Mouse (Mus musculus) cerebellum, adult 2 months (tissue): ENCODE data around the gene Dyrk2. TPM values are rescaled to one million over a fixed set of nuclear protein-coding genes. Genes with fewer than 3 reads are reported as not detected.

ENCODE experiments used
- DNase-seq, 2 experiments: peaks; one replicate each; pipeline ENCODE4 v3.0.0; 2021
- H3K27ac ChIP-seq: fragments of 200-500 bp; 2 replicates; pipeline ENCODE4 v1.5.1; 2012; ENCODE audit warnings: low read length, control low read depth, inconsistent platforms; ENCODE audit not compliant: insufficient read depth
- H3K27me3 ChIP-seq: fragments of 200-500 bp; 2 replicates; pipeline ENCODE4 v1.6.1; 2012; ENCODE audit warnings: inconsistent platforms, mild to moderate bottlenecking, low read length, moderate library complexity; ENCODE audit not compliant: control insufficient read depth, insufficient read depth
- H3K4me1 ChIP-seq: fragments of 200-500 bp; 2 replicates; pipeline ENCODE4 v1.6.1; 2011; ENCODE audit warnings: low read length; ENCODE audit not compliant: control insufficient read depth, insufficient read depth
- H3K4me3 ChIP-seq: fragments of 200-500 bp; replicated peaks from 2 replicates; pipeline ENCODE3; 2011; ENCODE audit warnings: mild to moderate bottlenecking, low read depth, low read length, control low read depth; ENCODE audit not compliant: insufficient read depth
- CTCF ChIP-seq: fragments of 200-500 bp; IDR thresholded peaks from 2 replicates; pipeline ENCODE4 v1.5.1; 2011; ENCODE audit warnings: low read depth, mild to moderate bottlenecking, control low read depth, low read length, moderate library complexity, borderline replicate concordance; ENCODE audit not compliant: insufficient read depth
- POLR2A ChIP-seq: fragments of 200-500 bp; IDR thresholded peaks from 2 replicates; pipeline ENCODE4 v1.6.1; 2011; ENCODE audit warnings: low read length, control low read depth, borderline replicate concordance; ENCODE audit not compliant: insufficient read depth
- WGBS: fragments of 180-500 bp; shearing (Covaris S2); methylation state at CpG from one replicate; pipeline ENCODE4 v1.1.7; 2018; 5-methylcytosine and 5-hydroxymethylcytosine counted together
- polyA plus RNA-seq: library from polyadenylated mRNA; depleted of rRNA; stranded (reverse); fragments of >200 nt; gene quantifications from 2 replicates; pipeline ENCODE4 v1.2.3, GENCODE M21; 2012

Dyrk2 gene
- polyA plus RNA-seq, 1 experiment, result 6.3 TPM

DNA sequence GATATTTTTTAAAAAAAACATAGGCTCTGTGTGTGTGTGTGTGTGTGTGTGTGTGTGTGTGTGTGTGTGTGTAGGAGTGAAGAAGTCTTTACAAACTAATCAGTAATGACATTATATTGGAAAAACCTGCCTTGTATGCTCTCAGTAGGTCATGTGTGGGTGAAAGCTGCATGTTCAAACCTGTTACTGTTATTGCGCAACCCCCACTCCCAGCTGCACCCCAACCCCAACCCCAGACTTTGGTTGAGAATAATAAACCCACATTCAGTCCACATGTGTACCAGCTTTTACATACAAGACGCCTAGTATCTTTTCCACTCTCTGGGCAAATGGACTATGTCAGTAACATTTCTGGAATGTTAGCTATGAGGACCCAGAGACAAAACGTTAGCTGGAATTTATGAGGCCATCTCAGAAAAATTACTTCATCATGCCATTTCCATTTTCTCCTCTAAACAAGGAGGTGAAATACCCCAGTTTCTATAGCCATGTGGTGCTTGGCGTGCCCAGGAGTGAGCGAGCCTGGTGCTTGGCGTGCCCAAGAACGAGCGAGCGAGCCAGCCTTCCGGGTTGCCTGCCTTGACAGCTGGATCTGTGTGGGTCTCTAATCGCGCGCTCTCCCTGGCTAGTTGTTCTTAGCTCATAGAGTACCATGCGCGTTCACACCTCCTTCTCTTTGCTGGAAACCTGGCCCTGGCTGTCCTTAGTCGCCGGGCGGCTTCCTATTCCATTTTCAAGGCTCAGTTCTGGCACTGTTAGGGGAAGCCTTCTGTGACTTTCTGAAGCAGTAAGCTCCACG, 30.5 kb downstream of the Dyrk2 start:
- TF ChIP-seq POLR2A, result no peak
- TF ChIP-seq CTCF, result no peak
- no peaks in the 10 kb centered on the region for H3K4me1 ChIP-seq
- no peaks in the 10 kb centered on the region for H3K27me3 ChIP-seq
- WGBS, result 91% methylated on average over 19 of the region's 19 CpGs
- no peak overlapping the region for H3K27ac ChIP-seq
- DNase-seq, result no peak
- H3K4me3 ChIP-seq, result no peak overlapping the region

- Histone ChIP-seq H3K4me3 (no peak overlapping the region), H3K27ac (no peak overlapping the region), H3K4me1 (no peaks in the 10 kb centered on the region), H3K27me3 (no peaks in the 10 kb centered on the region)
- no peak for DNase-seq
- no peak for TF ChIP-seq POLR2A
- TF ChIP-seq CTCF, result no peak
- WGBS, result 53% methylated on average over 8 of the region's 8 CpGs
Measured at GRCm38 (mm10) chr10:118837636-118838035, 32.4 kb downstream of the Dyrk2 start.

GRCm38 (mm10) chr10:118831190-118831589, 38.8 kb downstream of the Dyrk2 start:
- DNase-seq, result no peak
- Histone ChIP-seq H3K27me3 (no peaks in the 10 kb centered on the region), H3K4me3 (no peak overlapping the region), H3K4me1 (no peaks in the 10 kb centered on the region), H3K27ac (no peak overlapping the region)
- 85% methylated on average over 8 of the region's 8 CpGs for WGBS
- no peak for TF ChIP-seq POLR2A

GRCm38 (mm10) chr10:118829641-118830040, 40.4 kb downstream of the Dyrk2 start:
- TF ChIP-seq POLR2A, result no peak
- TF ChIP-seq CTCF, result no peak
- Histone ChIP-seq H3K27ac (no peak overlapping the region), H3K4me1 (no peaks in the 10 kb centered on the region), H3K4me3 (no peak overlapping the region), H3K27me3 (no peaks in the 10 kb centered on the region)
- WGBS, result 89% methylated on average over 2 of the region's 2 CpGs
- DNase-seq, result no peak

DNA sequence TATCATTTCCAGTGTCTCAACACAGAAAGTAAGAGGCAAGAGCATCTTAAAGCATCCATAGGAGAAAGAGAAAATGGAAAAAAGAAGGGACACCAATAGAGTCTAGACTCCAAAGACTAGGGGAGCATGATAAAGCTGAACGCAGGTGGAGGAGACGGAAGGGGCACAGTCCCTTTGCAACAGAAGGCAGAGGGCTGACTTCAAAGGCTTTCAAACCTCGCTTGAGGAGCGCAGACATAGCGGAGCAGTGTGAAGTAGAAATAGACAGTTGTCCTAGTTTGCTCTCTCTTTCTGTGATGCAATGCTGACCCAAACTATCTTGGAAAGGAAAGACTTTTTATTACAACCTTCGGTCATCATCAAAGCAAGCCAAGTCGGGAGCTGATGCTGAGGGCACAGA, 42.9 kb downstream of the Dyrk2 start:
- Histone ChIP-seq H3K27me3 (no peaks in the 10 kb centered on the region), H3K27ac (no peak overlapping the region), H3K4me3 (no peak overlapping the region), H3K4me1 (no peaks in the 10 kb centered on the region)
- 96% methylated on average over 7 of the region's 7 CpGs for WGBS
- TF ChIP-seq CTCF (no peak), POLR2A (no peak)
- no peak for DNase-seq

DNA sequence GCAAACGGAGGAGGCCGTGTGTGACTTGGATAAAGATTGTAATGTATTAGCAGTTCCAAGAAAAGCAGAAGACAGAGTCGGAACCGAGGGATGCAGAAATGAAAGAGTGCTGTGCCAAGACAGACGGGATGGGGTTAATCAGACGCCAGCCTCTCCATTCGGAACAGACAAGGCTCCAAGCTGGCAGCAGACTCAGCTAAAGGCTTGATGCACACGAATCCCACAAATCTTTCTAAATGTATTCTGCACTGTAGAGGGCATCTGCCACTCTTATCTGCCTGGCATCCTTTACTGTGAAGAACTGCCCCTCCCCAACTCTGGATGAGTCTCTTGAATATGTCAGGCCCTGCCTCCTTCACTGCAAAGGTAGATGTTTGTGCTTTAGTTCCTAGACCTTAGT, 45.2 kb downstream of the Dyrk2 start:
- TF ChIP-seq CTCF, result no peak
- TF ChIP-seq POLR2A, result no peak
- no peak overlapping the region for H3K4me3 ChIP-seq
- 20% methylated on average over 8 of the region's 8 CpGs for WGBS
- 0 out of 2 replicates have a peak, but pooled peaks cover 2% of the 10 kb centered on the region for H3K4me1 ChIP-seq
- H3K27ac ChIP-seq, result no peak overlapping the region
- H3K27me3 ChIP-seq, result no peaks in the 10 kb centered on the region
- DNase-seq, result no peak

- H3K27me3 ChIP-seq, result no peaks in the 10 kb centered on the region
- H3K27ac ChIP-seq, result no peak overlapping the region
- TF ChIP-seq CTCF, result no peak
- no peak for TF ChIP-seq POLR2A
- H3K4me1 ChIP-seq, result 0 out of 2 replicates have a peak, but pooled peaks cover 2% of the 10 kb centered on the region
- DNase-seq, result peak in 1 of 2 experiments; percentile 34
- H3K4me3 ChIP-seq, result no peak overlapping the region
- WGBS, result 23% methylated on average over 7 of the region's 7 CpGs
Measured at GRCm38 (mm10) chr10:118820901-118821300, 49.1 kb downstream of the Dyrk2 start.

DNA sequence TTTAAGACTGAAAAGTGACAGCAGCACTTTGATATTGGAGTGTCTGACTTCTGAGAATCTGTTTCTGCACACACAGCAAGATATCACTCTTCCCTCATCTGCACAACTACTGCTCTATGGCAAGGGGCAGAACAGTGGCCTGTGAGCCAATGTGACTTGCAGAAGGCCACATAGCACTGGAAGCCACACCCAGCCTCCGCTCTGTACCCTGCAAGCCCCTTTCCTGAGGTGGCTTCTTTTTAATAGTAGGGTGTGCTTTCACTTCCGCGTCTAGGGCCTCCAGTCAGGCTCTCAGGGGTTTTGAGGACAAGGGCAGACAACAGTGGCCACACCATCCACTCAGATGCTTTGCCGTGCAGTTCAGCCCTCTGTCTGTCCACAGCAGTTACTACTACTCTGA, 50.2 kb downstream of the Dyrk2 start:
- H3K27ac ChIP-seq, result no peak overlapping the region
- no peak for DNase-seq
- WGBS, result 80% methylated on average over 4 of the region's 4 CpGs
- no peaks in the 10 kb centered on the region for H3K27me3 ChIP-seq
- 0 out of 2 replicates have a peak, but pooled peaks cover 2% of the 10 kb centered on the region for H3K4me1 ChIP-seq
- no peak for TF ChIP-seq POLR2A
- no peak for TF ChIP-seq CTCF
- no peak overlapping the region for H3K4me3 ChIP-seq
